Mouse (Mus musculus) forebrain, embryonic 16.5 days (tissue): ENCODE measurements at regions not wholly inside any gene's neighbourhood (a gene's known extent, or its start where the extent isn't known, plus 50 kb on each side); places are given as distances from the start of the nearest gene placed in this dataset.

ENCODE experiments used
- ATAC-seq: fragments of 200-750 bp; cut with Nextera tagmentation; 2 replicates; pipeline ENCODE4 v1.8.0; 2017; ENCODE audit warnings: mild to moderate bottlenecking, moderate library complexity
- H3K27ac ChIP-seq: fragments of 300-500 bp; sonication (generic); 2 replicates; pipeline ENCODE4 v1.5.1; 2014; ENCODE audit warnings: low read length, control low read depth
- H3K27me3 ChIP-seq: fragments of 300-500 bp; sonication (generic); replicated peaks from 2 replicates; pipeline ENCODE4 v1.6.1; 2014; ENCODE audit warnings: low read length; ENCODE audit not compliant: control insufficient read depth, insufficient read depth
- H3K36me3 ChIP-seq: fragments of 300-500 bp; sonication (generic); 2 replicates; pipeline ENCODE4 v1.6.1; 2014; ENCODE audit not compliant: control insufficient read depth, insufficient read depth
- H3K4me1 ChIP-seq: fragments of 300-500 bp; sonication (generic); replicated peaks from 2 replicates; pipeline ENCODE4 v1.6.1; 2014; ENCODE audit warnings: low read length; ENCODE audit not compliant: control insufficient read depth, insufficient read depth
- H3K4me2 ChIP-seq: fragments of 300-500 bp; sonication (generic); 2 replicates; pipeline ENCODE4 v1.6.1; 2014; ENCODE audit warnings: mild to moderate bottlenecking, low read length, control low read depth
- H3K4me3 ChIP-seq: fragments of 300-500 bp; sonication (generic); replicated peaks from 2 replicates; pipeline ENCODE4 v1.5.1; 2014; ENCODE audit warnings: mild to moderate bottlenecking, low read length, control low read depth
- H3K9ac ChIP-seq: fragments of 300-500 bp; sonication (generic); replicated peaks from 2 replicates; pipeline ENCODE4 v1.6.1; 2014; ENCODE audit warnings: low read depth, low read length, control low read depth
- H3K9me3 ChIP-seq: fragments of 300-500 bp; sonication (generic); 2 replicates; pipeline ENCODE4 v1.6.1; 2016; ENCODE audit warnings: low read length; ENCODE audit not compliant: control insufficient read depth
- WGBS: fragments of 180-500 bp; shearing (Covaris S2); extraction: QIAGEN DNeasy Blood & Tissue Kit; methylation state at CpG from one replicate; pipeline ENCODE4 v1.1.7; 2014; 5-methylcytosine and 5-hydroxymethylcytosine counted together

DNA sequence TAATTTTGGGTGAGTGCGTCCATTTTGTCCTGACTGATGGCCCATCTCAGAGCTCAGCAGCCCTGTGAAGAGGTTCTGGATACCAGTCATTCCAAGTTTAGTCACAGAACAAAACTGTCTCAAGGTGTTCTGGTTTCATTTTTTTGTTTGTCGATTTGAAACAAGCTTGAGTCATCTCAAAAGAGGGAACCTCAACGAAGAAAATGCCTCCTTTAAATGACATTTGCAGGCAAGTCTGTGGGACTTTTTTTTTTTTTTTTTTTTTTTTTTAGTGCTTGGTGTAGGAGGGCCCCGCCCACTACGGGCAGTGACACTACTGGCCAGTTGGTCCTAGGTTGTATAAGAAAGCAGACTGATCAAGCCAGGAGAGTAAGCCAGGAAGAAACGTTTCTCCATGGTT, 175.3 kb upstream of the Ubash3b start:
- H3K27me3 ChIP-seq = no peaks in the 10 kb centered on the region
- H3K4me1 ChIP-seq = peaks cover 13% of the 10 kb centered on the region
- 92% methylated on average over 6 of the region's 6 CpGs for WGBS
- no peak overlapping the region for H3K4me2 ChIP-seq
- H3K9ac ChIP-seq = no peak overlapping the region
- no peak for ATAC-seq
- no peaks in the 10 kb centered on the region for H3K36me3 ChIP-seq
- no peak overlapping the region for H3K4me3 ChIP-seq
- no peaks in the 10 kb centered on the region for H3K9me3 ChIP-seq
- H3K27ac ChIP-seq = no peak overlapping the region

GRCm38 (mm10) chr9:41334462-41335241, 173.2 kb upstream of the Ubash3b start:
- peak overlapping the region; percentile 10; the same call in 1 of the 2 replicates for H3K27ac ChIP-seq

DNA sequence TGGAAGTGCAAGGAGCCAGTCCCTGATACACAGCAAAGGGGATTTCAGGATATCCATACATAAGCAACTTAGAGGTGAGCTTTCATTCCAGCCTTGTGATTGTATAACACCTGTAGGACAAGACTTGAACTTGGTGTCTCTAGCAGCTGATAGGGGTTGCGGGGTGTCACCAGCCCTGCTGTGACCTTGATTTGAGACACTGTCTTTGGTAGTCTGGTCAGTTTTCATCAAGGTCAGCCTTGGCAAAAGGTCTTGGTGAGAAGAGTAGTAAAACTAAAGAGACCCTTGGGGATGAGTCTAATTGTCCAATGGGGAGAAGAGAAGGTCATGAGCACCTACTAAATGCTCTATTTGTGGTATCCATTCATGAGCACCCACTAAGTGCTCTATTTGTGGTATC, 172.0 kb upstream of the Ubash3b start:
- H3K36me3 ChIP-seq = no peaks in the 10 kb centered on the region
- no peak for ATAC-seq
- no peak overlapping the region for H3K4me2 ChIP-seq
- no peak overlapping the region for H3K9ac ChIP-seq
- H3K4me3 ChIP-seq = no peak overlapping the region
- H3K9me3 ChIP-seq = no peaks in the 10 kb centered on the region
- no peak overlapping the region for H3K27ac ChIP-seq
- H3K27me3 ChIP-seq = no peaks in the 10 kb centered on the region
- WGBS = 97% methylated on average over 1 of the region's 1 CpGs
- peaks cover 15% of the 10 kb centered on the region for H3K4me1 ChIP-seq

More at GRCm38 (mm10) chr9:41334462-41335241, 173.2 kb upstream of the Ubash3b start:
- no peaks in the 10 kb centered on the region for H3K36me3 ChIP-seq
- no peaks in the 10 kb centered on the region for H3K27me3 ChIP-seq
- H3K4me2 ChIP-seq = no peak overlapping the region
- 19% methylated on average over 10 of the region's 10 CpGs for WGBS
- peaks cover 13% of the 10 kb centered on the region for H3K4me1 ChIP-seq
- no peaks in the 10 kb centered on the region for H3K9me3 ChIP-seq
- no peak for ATAC-seq
- no peak overlapping the region for H3K9ac ChIP-seq
- H3K4me3 ChIP-seq = no peak overlapping the region

GRCm38 (mm10) chr9:41328959-41329358, 167.5 kb upstream of the Ubash3b start:
- 93% methylated on average over 1 of the region's 1 CpGs for WGBS

DNA sequence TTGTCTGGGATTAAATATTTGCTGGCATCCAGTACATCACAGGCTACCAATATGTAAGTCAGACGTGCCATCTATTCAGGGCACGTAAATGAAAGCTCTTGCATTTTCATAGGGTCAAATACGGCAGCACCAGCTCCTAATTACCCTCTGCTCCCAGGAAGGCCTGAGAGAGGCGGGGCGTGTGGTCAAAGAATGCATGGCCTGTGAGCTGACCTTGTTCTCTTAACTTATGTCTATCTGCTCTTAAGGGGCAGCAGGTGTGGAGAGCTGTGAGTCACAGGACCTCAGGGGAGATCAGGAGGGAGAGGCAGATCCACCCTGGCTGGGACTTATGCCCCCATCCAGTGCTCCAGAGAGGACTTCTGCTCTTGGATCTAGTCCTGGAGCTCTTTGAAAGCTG, 167.0 kb upstream of the Ubash3b start:
- ATAC-seq = no peak
- H3K4me3 ChIP-seq = peak overlapping the region; percentile 6
- no peaks in the 10 kb centered on the region for H3K9me3 ChIP-seq
- H3K4me1 ChIP-seq = peaks cover 25% of the 10 kb centered on the region
- peak overlapping the region; percentile 20 for H3K4me2 ChIP-seq
- 0 out of 2 replicates have a peak overlapping the region, but pooled peaks have one; percentile 0 for H3K27ac ChIP-seq
- H3K27me3 ChIP-seq = no peaks in the 10 kb centered on the region
- no peaks in the 10 kb centered on the region for H3K36me3 ChIP-seq
- peak overlapping the region; percentile 0; the same call in 1 of the 2 replicates for H3K9ac ChIP-seq
- WGBS = 8% methylated on average over 5 of the region's 5 CpGs

More at GRCm38 (mm10) chr9:41328959-41329358, 167.5 kb upstream of the Ubash3b start:
- no peaks in the 10 kb centered on the region for H3K36me3 ChIP-seq
- no peak overlapping the region; the same call in 1 of the 2 replicates for H3K9ac ChIP-seq
- peak overlapping the region; percentile 6 for H3K4me3 ChIP-seq
- ATAC-seq = no peak
- no peaks in the 10 kb centered on the region for H3K9me3 ChIP-seq
- peak overlapping the region; percentile 20 for H3K4me2 ChIP-seq
- H3K4me1 ChIP-seq = peaks cover 25% of the 10 kb centered on the region
- H3K27me3 ChIP-seq = no peaks in the 10 kb centered on the region
- H3K27ac ChIP-seq = no peak overlapping the region

DNA sequence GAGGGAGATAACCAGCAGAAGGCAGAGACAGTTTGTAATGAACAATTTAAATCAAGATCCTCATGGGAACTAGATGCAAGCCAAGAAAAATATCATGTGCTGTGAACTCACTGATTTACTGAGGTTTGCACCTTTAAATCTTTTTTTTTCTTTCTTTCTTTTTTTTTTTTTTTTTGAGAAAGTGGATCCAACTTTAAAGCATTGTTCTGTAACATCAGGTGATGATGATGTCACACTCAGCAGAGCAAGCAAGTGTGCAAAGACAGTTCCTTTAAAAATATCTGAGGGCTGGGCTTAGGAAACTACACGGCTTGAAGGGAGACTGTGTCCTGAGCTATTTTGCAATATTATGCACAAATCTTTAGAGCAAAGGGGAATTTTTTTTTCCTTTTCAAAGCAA, 166.6 kb upstream of the Ubash3b start:
- WGBS = 2% methylated on average over 1 of the region's 1 CpGs
- Histone ChIP-seq H3K27me3 (no peaks in the 10 kb centered on the region), H3K9me3 (no peaks in the 10 kb centered on the region), H3K9ac (no peak overlapping the region), H3K4me1 (peaks cover 25% of the 10 kb centered on the region), H3K27ac (0 out of 2 replicates have a peak overlapping the region, but pooled peaks have one; percentile 0), H3K36me3 (no peaks in the 10 kb centered on the region), H3K4me2 (peak overlapping the region; percentile 20), H3K4me3 (peak overlapping the region; percentile 6)
- ATAC-seq = no peak

DNA sequence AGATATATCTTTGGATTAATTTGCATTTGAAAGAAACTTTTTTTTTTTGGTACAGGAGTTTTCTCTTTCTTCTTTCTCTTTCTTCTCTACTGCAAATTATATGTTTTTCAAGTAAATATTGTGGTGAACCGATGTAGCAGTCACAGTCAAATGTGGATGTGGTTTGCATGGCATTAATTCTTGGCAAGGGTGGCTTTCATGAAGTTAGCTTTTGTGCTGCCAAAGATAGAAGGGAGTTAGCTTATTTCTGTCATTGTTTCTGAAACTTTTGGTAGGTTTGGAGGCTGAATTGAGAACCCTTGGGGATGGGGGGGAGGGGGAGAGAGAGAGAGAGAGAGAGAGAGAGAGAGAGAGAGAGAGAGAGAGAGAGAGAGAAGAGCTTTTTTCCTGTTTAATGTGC, 166.1 kb upstream of the Ubash3b start:
- no peaks in the 10 kb centered on the region for H3K27me3 ChIP-seq
- no peak overlapping the region for H3K9ac ChIP-seq
- H3K9me3 ChIP-seq = no peaks in the 10 kb centered on the region
- no peak overlapping the region for H3K27ac ChIP-seq
- WGBS = 4% methylated on average over 1 of the region's 1 CpGs
- H3K4me3 ChIP-seq = no peak overlapping the region; the same call in 1 of the 2 replicates
- no peaks in the 10 kb centered on the region for H3K36me3 ChIP-seq
- peak overlapping the region; percentile 8 for H3K4me2 ChIP-seq
- ATAC-seq = no peak
- H3K4me1 ChIP-seq = peaks cover 25% of the 10 kb centered on the region

GRCm38 (mm10) chr9:41326772-41327560, 165.5 kb upstream of the Ubash3b start:
- ATAC-seq = peak; percentile 86
- peak overlapping the region; percentile 68 for H3K27ac ChIP-seq
- peak overlapping the region; percentile 38 for H3K4me2 ChIP-seq
- WGBS = 7% methylated on average over 10 of the region's 10 CpGs
- no peaks in the 10 kb centered on the region for H3K36me3 ChIP-seq
- peaks cover 25% of the 10 kb centered on the region for H3K4me1 ChIP-seq
- peak overlapping the region; percentile 18 for H3K4me3 ChIP-seq
- no peaks in the 10 kb centered on the region for H3K9me3 ChIP-seq
- H3K27me3 ChIP-seq = no peaks in the 10 kb centered on the region
- H3K9ac ChIP-seq = peak overlapping the region; percentile 3; the same call in 1 of the 2 replicates

GRCm38 (mm10) chr9:41321521-41321920, 160.0 kb upstream of the Ubash3b start:
- Histone ChIP-seq H3K4me2 (no peak overlapping the region), H3K36me3 (no peaks in the 10 kb centered on the region), H3K27ac (no peak overlapping the region), H3K27me3 (no peaks in the 10 kb centered on the region), H3K4me1 (peaks cover 10% of the 10 kb centered on the region), H3K4me3 (no peak overlapping the region), H3K9me3 (no peaks in the 10 kb centered on the region), H3K9ac (no peak overlapping the region)
- WGBS = 91% methylated on average over 7 of the region's 7 CpGs
- no peak for ATAC-seq
